Mouse (Mus musculus) MEL (cell line): ENCODE data around the gene Cfap206. TPM values are rescaled to one million over a fixed set of nuclear protein-coding genes. Genes with fewer than 3 reads are reported as not detected.

Experiments used
- DNase-seq: peaks from one replicate; pipeline ENCODE4 v3.0.0; 2011; ENCODE audit warnings: low read depth, low spot score
- H3K27ac ChIP-seq: 2 replicates; pipeline ENCODE4 v1.5.1; 2012; ENCODE audit warnings: low read depth, mild to moderate bottlenecking, control low read depth, low read length, moderate library complexity; ENCODE audit not compliant: control insufficient read depth
- H3K27me3 ChIP-seq, 2 experiments: fragments of 150-350 bp in 1 of 2; sonication (generic) in 1 of 2; 2 replicates each; pipeline ENCODE4 v1.6.1; 2012; ENCODE audit warnings: low read length in 2 of 2, mild to moderate bottlenecking in 2 of 2, improper control_type of control experiment in 1 of 2, moderate library complexity in 1 of 2; ENCODE audit not compliant: insufficient read depth in 2 of 2, control insufficient read depth in 1 of 2
- H3K36me3 ChIP-seq, 2 experiments: 2 replicates each; pipeline ENCODE4 v1.6.1; 2012 to 2014; ENCODE audit warnings: low read length in 2 of 2, improper control_type of control experiment in 1 of 2, inconsistent platforms in 1 of 2, mild to moderate bottlenecking in 1 of 2; ENCODE audit not compliant: insufficient read depth in 2 of 2, control insufficient read depth in 1 of 2
- H3K4me1 ChIP-seq, 2 experiments: fragments of 150-350 bp in 1 of 2; sonication (generic) in 1 of 2; 2 replicates each; pipeline ENCODE4 v1.6.1; 2012; ENCODE audit warnings: low read length in 2 of 2, improper control_type of control experiment in 1 of 2, mild to moderate bottlenecking in 1 of 2; ENCODE audit not compliant: insufficient read depth in 2 of 2, control insufficient read depth in 1 of 2
- H3K4me3 ChIP-seq, 2 experiments: fragments of 150-350 bp in 1 of 2; sonication (generic) in 1 of 2; 2 replicates each; pipeline ENCODE4 v1.5.1; 2012; ENCODE audit warnings: low read depth in 2 of 2, low read length in 2 of 2, mild to moderate bottlenecking in 2 of 2, moderate library complexity in 2 of 2, control low read depth in 1 of 2, improper control_type of control experiment in 1 of 2; ENCODE audit not compliant: control insufficient read depth in 1 of 2, insufficient read depth in 1 of 2
- H3K79me2 ChIP-seq: 2 replicates; pipeline ENCODE4 v1.6.1; 2012; ENCODE audit warnings: mild to moderate bottlenecking, low read length, moderate library complexity; ENCODE audit not compliant: control insufficient read depth, poor library complexity, insufficient read depth
- H3K9ac ChIP-seq: 2 replicates; pipeline ENCODE4 v1.6.1; 2012; ENCODE audit warnings: low read depth, mild to moderate bottlenecking, control low read depth, low read length, moderate library complexity; ENCODE audit not compliant: control insufficient read depth, poor library complexity, severe bottlenecking
- H3K9me3 ChIP-seq: fragments of 150-350 bp; sonication (generic); replicated peaks from 2 replicates; pipeline ENCODE4 v1.6.1; 2012; ENCODE audit warnings: mild to moderate bottlenecking, low read length, improper control_type of control experiment, moderate library complexity; ENCODE audit not compliant: insufficient read depth
- BHLHE40 ChIP-seq: IDR thresholded peaks from 2 replicates; pipeline ENCODE4 v1.6.1; 2012; ENCODE audit warnings: low read depth, mild to moderate bottlenecking, inconsistent platforms, low read length, improper control_type of control experiment, borderline replicate concordance
- CHD1 ChIP-seq: IDR thresholded peaks from 2 replicates; pipeline ENCODE4 v1.6.1; 2012; ENCODE audit warnings: low read depth, mild to moderate bottlenecking, inconsistent platforms, low read length, improper control_type of control experiment
- CTCF ChIP-seq, 3 experiments: IDR thresholded peaks in 2 of 3; conservative IDR thresholded peaks in 1 of 3; 2 replicates each; pipeline ENCODE4 v1.5.1; 2011 to 2012; ENCODE audit warnings: low read length in 3 of 3, low read depth in 2 of 3, mild to moderate bottlenecking in 2 of 3, improper control_type of control experiment in 1 of 3, inconsistent platforms in 1 of 3, mixed read lengths in 1 of 3, moderate library complexity in 1 of 3; ENCODE audit not compliant: control insufficient read depth in 1 of 3, insufficient read depth in 1 of 3, poor library complexity in 1 of 3, severe bottlenecking in 1 of 3
- ELF1 ChIP-seq: IDR thresholded peaks from 2 replicates; pipeline ENCODE4 v1.6.1; 2014; ENCODE audit warnings: low read depth, mild to moderate bottlenecking, inconsistent platforms, low read length, improper control_type of control experiment, moderate library complexity
- ETS1 ChIP-seq: IDR thresholded peaks from 2 replicates; pipeline ENCODE4 v1.6.1; 2012; ENCODE audit warnings: low read depth, mild to moderate bottlenecking, inconsistent platforms, low read length, improper control_type of control experiment, moderate library complexity
- GABPA ChIP-seq: IDR thresholded peaks from 2 replicates; pipeline ENCODE4 v1.6.1; 2012; ENCODE audit warnings: low read depth, mild to moderate bottlenecking, inconsistent platforms, low read length, improper control_type of control experiment, moderate library complexity
- JUND ChIP-seq: IDR thresholded peaks from 2 replicates; pipeline ENCODE4 v1.6.1; 2011; ENCODE audit warnings: low read depth, mild to moderate bottlenecking, improper control_type of control experiment, low read length
- KAT2A ChIP-seq: conservative IDR thresholded peaks from 2 replicates; pipeline ENCODE4 v1.6.1; 2012; ENCODE audit warnings: low read depth, low read length, improper control_type of control experiment, inconsistent platforms
- MAX ChIP-seq: IDR thresholded peaks from 2 replicates; pipeline ENCODE4 v1.6.1; 2011; ENCODE audit warnings: low read length, improper control_type of control experiment
- MAZ ChIP-seq: IDR thresholded peaks from 2 replicates; pipeline ENCODE4 v1.6.1; 2012; ENCODE audit warnings: low read depth, mild to moderate bottlenecking, inconsistent platforms, low read length, improper control_type of control experiment
- MEF2A ChIP-seq: IDR thresholded peaks from 2 replicates; pipeline ENCODE4 v1.6.1; 2014; ENCODE audit warnings: low read depth, mild to moderate bottlenecking, inconsistent platforms, low read length, improper control_type of control experiment; ENCODE audit not compliant: poor library complexity, insufficient replicate concordance, severe bottlenecking; ENCODE audit errors: extremely low read depth
- MXI1 ChIP-seq: IDR thresholded peaks from 2 replicates; pipeline ENCODE4 v1.6.1; 2011; ENCODE audit warnings: mild to moderate bottlenecking, low read depth, low read length, improper control_type of control experiment
- MYB ChIP-seq: IDR thresholded peaks from 2 replicates; pipeline ENCODE4 v1.6.1; 2011; ENCODE audit warnings: mild to moderate bottlenecking, low read depth, low read length, improper control_type of control experiment
- MYC ChIP-seq: IDR thresholded peaks from 2 replicates; pipeline ENCODE4 v1.6.1; 2011; ENCODE audit warnings: low read depth, mild to moderate bottlenecking, low read length, improper control_type of control experiment, moderate library complexity
- NELFE ChIP-seq: IDR thresholded peaks from 2 replicates; pipeline ENCODE4 v1.6.1; 2011; ENCODE audit warnings: low read depth, low read length, improper control_type of control experiment
- POLR2AphosphoS5 ChIP-seq: IDR thresholded peaks from 2 replicates; pipeline ENCODE4 v1.6.1; 2012; ENCODE audit warnings: low read depth, borderline replicate concordance, mild to moderate bottlenecking, inconsistent platforms, low read length, moderate library complexity, mixed read lengths
- UBTF ChIP-seq: IDR thresholded peaks from 2 replicates; pipeline ENCODE4 v1.6.1; 2012; ENCODE audit warnings: low read depth, mild to moderate bottlenecking, inconsistent platforms, low read length, improper control_type of control experiment, moderate library complexity, borderline replicate concordance; ENCODE audit not compliant: insufficient read depth
- USF1 ChIP-seq: IDR thresholded peaks from 2 replicates; pipeline ENCODE4 v1.6.1; 2014; ENCODE audit warnings: low read depth, mild to moderate bottlenecking, inconsistent platforms, low read length, improper control_type of control experiment, moderate library complexity
- polyA plus RNA-seq, 2 experiments: library from polyadenylated mRNA; stranded (reverse) in 1 of 2; unstranded in 1 of 2; fragments of >175 nt in 1 of 2; fragments of >200 nt in 1 of 2; gene quantifications; 2 replicates each; pipeline versions ENCODE4 v1.2.1 to v1.2.4; 2012; ENCODE audit warnings: low replicate concordance in 2 of 2, low read depth in 1 of 2; ENCODE audit not compliant: insufficient read length in 2 of 2, insufficient read depth in 1 of 2, missing spikeins in 1 of 2
- total RNA-seq: library from RNA; depleted of rRNA; stranded (reverse); fragments of 300-350 nt; gene quantifications from 2 replicates; pipeline ENCODE4 v1.2.3, GENCODE M21; 2012

Cfap206 gene
- total and polyA plus RNA-seq, 3 experiments = not detected

DNA sequence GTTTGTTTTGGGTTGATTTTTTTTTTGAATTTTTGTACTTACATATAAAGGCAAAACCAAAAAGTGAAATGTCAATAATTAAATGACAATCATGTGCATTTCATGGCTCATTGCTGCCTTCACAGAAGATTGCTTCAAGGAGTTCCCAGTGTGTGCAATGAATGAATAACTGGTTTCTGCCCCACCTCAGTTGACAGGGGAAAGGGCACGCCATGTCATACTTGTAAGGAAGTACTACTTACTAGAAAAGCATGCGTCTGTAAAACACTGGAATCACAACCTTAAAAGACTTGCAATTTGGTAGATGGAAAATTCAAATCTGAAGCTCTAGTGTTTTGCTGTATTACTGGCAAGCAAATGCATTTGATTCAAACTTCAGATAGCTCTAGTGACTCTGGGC is 71.0 kb downstream of the Cfap206 start:
- Histone ChIP-seq H3K9me3 (no peaks in the 10 kb centered on the region), H3K4me3 (no peak overlapping the region), H3K4me1 (no peaks in the 10 kb centered on the region), H3K9ac (no peak overlapping the region), H3K27me3 (no peaks in the 10 kb centered on the region), H3K27ac (no peak overlapping the region), H3K79me2 (no peaks in the 10 kb centered on the region), H3K36me3 (peaks cover 0 to 11% of the 10 kb centered on the region in 2 experiments; a peak in 2 of 4 replicates)
- no peak for TF ChIP-seq ELF1
- TF ChIP-seq MYB = no peak
- TF ChIP-seq CHD1 = no peak
- TF ChIP-seq USF1 = no peak
- no peak for TF ChIP-seq JUND
- no peak for DNase-seq

GRCm38 (mm10) chr4:34656101-34656500 is 73.9 kb downstream of the Cfap206 start:
- no peak for DNase-seq
- Histone ChIP-seq H3K9me3 (no peaks in the 10 kb centered on the region), H3K36me3 (peaks cover 0 to 14% of the 10 kb centered on the region in 2 experiments; a peak in 2 of 4 replicates), H3K79me2 (no peaks in the 10 kb centered on the region), H3K4me3 (no peak overlapping the region), H3K27me3 (no peaks in the 10 kb centered on the region)
- no peak for TF ChIP-seq ETS1
- TF ChIP-seq NELFE = no peak
- TF ChIP-seq MAZ = no peak
- TF ChIP-seq KAT2A = no peak
- no peak for TF ChIP-seq UBTF
- TF ChIP-seq POLR2AphosphoS5 = no peak
- no peak for TF ChIP-seq MEF2A
- no peak for TF ChIP-seq MXI1
- no peak for TF ChIP-seq GABPA
- no peak for TF ChIP-seq BHLHE40
- no peak for TF ChIP-seq CTCF (IDR thresholded peaks at IDR 0.05 in 2 of 3, conservative IDR thresholded peaks at IDR 0.05 in 1 of 3; ENCODE audit: control insufficient read depth in 1 of 3, insufficient read depth in 1 of 3, low read depth in 2 of 3, low read length in 3 of 3, poor library complexity in 1 of 3, severe bottlenecking in 1 of 3)
- TF ChIP-seq MAX = no peak
- no peak for TF ChIP-seq MYC
- TF ChIP-seq, all 39 proteins: peak for 0
- Histone ChIP-seq H3K4me1 (no peaks in the 10 kb centered on the region), H3K27ac (no peak overlapping the region), H3K9ac (no peak overlapping the region)
